Mouse (Mus musculus) CH12.LX (cell line): ENCODE data around the gene Trim44. TPM values are rescaled to one million over a fixed set of nuclear protein-coding genes. Genes with fewer than 3 reads are reported as not detected.

Experiments
- DNase-seq: peaks from one replicate; pipeline ENCODE4 v3.0.0-alpha.2; 2013; ENCODE audit errors: extremely low read depth
- H3K27ac ChIP-seq: 2 replicates; pipeline ENCODE4 v1.5.1; 2012; ENCODE audit warnings: low read depth, mild to moderate bottlenecking, control low read depth, moderate library complexity; ENCODE audit not compliant: insufficient read depth
- H3K27me3 ChIP-seq: replicated peaks from 2 replicates; pipeline ENCODE3; 2012; ENCODE audit warnings: inconsistent platforms
- H3K36me3 ChIP-seq, 2 experiments: replicated peaks in 1 of 2; 2 replicates each; pipeline versions ENCODE3 to v1.6.1; 2012; ENCODE audit warnings: inconsistent platforms in 1 of 2, low read length in 1 of 2, mild to moderate bottlenecking in 1 of 2, mixed read lengths in 1 of 2, moderate library complexity in 1 of 2; ENCODE audit not compliant: control insufficient read depth in 1 of 2, insufficient read depth in 1 of 2
- H3K4me1 ChIP-seq, 2 experiments: 2 replicates each; pipeline ENCODE4 v1.6.1; 2012; ENCODE audit warnings: inconsistent platforms in 1 of 2, moderate library complexity in 1 of 2; ENCODE audit not compliant: insufficient read depth in 2 of 2, control insufficient read depth in 1 of 2
- H3K4me2 ChIP-seq: 2 replicates; pipeline ENCODE4 v1.6.1; 2012; ENCODE audit warnings: low read depth, mild to moderate bottlenecking, control low read depth; ENCODE audit not compliant: poor library complexity, insufficient read depth, severe bottlenecking
- H3K4me3 ChIP-seq, 3 experiments: fragments of 150-350 bp in 1 of 3; sonication (generic) in 1 of 3; replicated peaks in 1 of 3; 2 replicates each; pipeline versions ENCODE3 to v1.5.1; 2011 to 2012; ENCODE audit warnings: low read depth in 2 of 3, low read length in 2 of 3, mild to moderate bottlenecking in 2 of 3, moderate library complexity in 2 of 3, control low read depth in 1 of 3, improper control_type of control experiment in 1 of 3, inconsistent platforms in 1 of 3, mixed read lengths in 1 of 3; ENCODE audit not compliant: poor library complexity in 1 of 3
- H3K79me2 ChIP-seq: replicated peaks from 2 replicates; pipeline ENCODE4 v1.6.1; 2012; ENCODE audit warnings: mild to moderate bottlenecking, moderate library complexity; ENCODE audit not compliant: control insufficient read depth, poor library complexity, insufficient read depth, severe bottlenecking; ENCODE audit errors: extremely low read depth
- H3K9ac ChIP-seq: 2 replicates; pipeline ENCODE4 v1.6.1; 2012; ENCODE audit warnings: low read depth, mild to moderate bottlenecking, control low read depth, moderate library complexity; ENCODE audit not compliant: insufficient read depth
- H3K9me3 ChIP-seq: replicated peaks from 2 replicates; pipeline ENCODE3; 2012; ENCODE audit warnings: low read length, inconsistent platforms, mixed read lengths
- CTCF ChIP-seq, 2 experiments: IDR thresholded peaks in 1 of 2; conservative IDR thresholded peaks in 1 of 2; 2 replicates each; pipeline ENCODE4 v1.5.1; 2011 to 2012; ENCODE audit warnings: low read depth in 2 of 2, low read length in 2 of 2, improper control_type of control experiment in 1 of 2, inconsistent platforms in 1 of 2, mild to moderate bottlenecking in 1 of 2, moderate library complexity in 1 of 2
- E2F4 ChIP-seq: IDR thresholded peaks from 2 replicates; pipeline ENCODE4 v1.6.1; 2011; ENCODE audit warnings: low read depth, low read length, improper control_type of control experiment; ENCODE audit not compliant: insufficient replicate concordance
- ELF1 ChIP-seq: IDR thresholded peaks from 2 replicates; pipeline ENCODE4 v1.6.1; 2014; ENCODE audit warnings: low read depth, mild to moderate bottlenecking, inconsistent platforms, low read length, improper control_type of control experiment
- EP300 ChIP-seq: IDR thresholded peaks from 2 replicates; pipeline ENCODE4 v1.6.1; 2011; ENCODE audit warnings: low read length, improper control_type of control experiment
- GABPA ChIP-seq: IDR thresholded peaks from 2 replicates; pipeline ENCODE4 v1.6.1; 2012; ENCODE audit warnings: low read depth, low read length, improper control_type of control experiment, inconsistent platforms; ENCODE audit not compliant: insufficient replicate concordance
- HCFC1 ChIP-seq: IDR thresholded peaks from 2 replicates; pipeline ENCODE4 v1.6.1; 2012; ENCODE audit warnings: low read depth, mild to moderate bottlenecking, inconsistent platforms, low read length, improper control_type of control experiment
- IRF4 ChIP-seq: IDR thresholded peaks from 2 replicates; pipeline ENCODE4 v1.6.1; 2014; ENCODE audit warnings: low read depth, mild to moderate bottlenecking, inconsistent platforms, low read length, improper control_type of control experiment
- JUN ChIP-seq: IDR thresholded peaks from 2 replicates; pipeline ENCODE4 v1.6.1; 2011; ENCODE audit warnings: low read depth, mild to moderate bottlenecking, low read length, improper control_type of control experiment, moderate library complexity; ENCODE audit not compliant: insufficient read depth
- NELFE ChIP-seq: IDR thresholded peaks from 2 replicates; pipeline ENCODE4 v1.6.1; 2011; ENCODE audit warnings: low read depth, low read length, improper control_type of control experiment
- NRF1 ChIP-seq: IDR thresholded peaks from 2 replicates; pipeline ENCODE4 v1.6.1; 2014; ENCODE audit warnings: low read depth, mild to moderate bottlenecking, inconsistent platforms, low read length, improper control_type of control experiment, moderate library complexity
- PAX5 ChIP-seq: IDR thresholded peaks from 2 replicates; pipeline ENCODE4 v1.6.1; 2012; ENCODE audit warnings: low read length, inconsistent platforms, mixed read lengths
- RAD21 ChIP-seq: IDR thresholded peaks from 2 replicates; pipeline ENCODE4 v1.6.1; 2011; ENCODE audit warnings: low read depth, mild to moderate bottlenecking, low read length, improper control_type of control experiment, moderate library complexity
- RCOR1 ChIP-seq: conservative IDR thresholded peaks from 2 replicates; pipeline ENCODE4 v1.6.1; 2012; ENCODE audit warnings: low read depth, mild to moderate bottlenecking, inconsistent platforms, low read length, improper control_type of control experiment
- SIN3A ChIP-seq: IDR thresholded peaks from 2 replicates; pipeline ENCODE4 v1.6.1; 2012; ENCODE audit warnings: low read length, improper control_type of control experiment, inconsistent platforms
- SMC3 ChIP-seq: IDR thresholded peaks from 2 replicates; pipeline ENCODE4 v1.6.1; 2011; ENCODE audit warnings: low read depth, low read length, improper control_type of control experiment
- TBP ChIP-seq: conservative IDR thresholded peaks from 2 replicates; pipeline ENCODE4 v1.6.1; 2011; ENCODE audit warnings: low read depth, low read length, improper control_type of control experiment
- USF1 ChIP-seq: IDR thresholded peaks from 2 replicates; pipeline ENCODE4 v1.6.1; 2014; ENCODE audit warnings: low read depth, mild to moderate bottlenecking, inconsistent platforms, low read length, improper control_type of control experiment
- ZKSCAN1 ChIP-seq: IDR thresholded peaks from 2 replicates; pipeline ENCODE4 v1.6.1; 2012; ENCODE audit warnings: low read depth, inconsistent platforms, low read length, improper control_type of control experiment, borderline replicate concordance
- dilution Hi-C: fragments of 300-500 bp; cut with MboI; formaldehyde crosslinking; loops from 2 replicates; pipeline ENCODE4 v1.14.3; 2020; ENCODE audit warnings: low sequenced_read_pairs; ENCODE audit not compliant: extremely low pct_unique_long_range_greater_than_20kb, extremely low pct_ligation_motif_present
- in situ Hi-C: fragments of 300-500 bp; cut with MboI; formaldehyde crosslinking; loops from 3 replicates; pipeline ENCODE4 v1.14.3; 2019; ENCODE audit warnings: low sequenced_read_pairs, low pct_ligation_motif_present, low pct_unique_long_range_greater_than_20kb, mixed read lengths
- polyA plus RNA-seq: library from polyadenylated mRNA; unstranded; fragments of >175 nt; gene quantifications from 2 replicates; pipeline ENCODE4 v1.2.1, GENCODE M21; 2012; ENCODE audit warnings: low read depth; ENCODE audit not compliant: insufficient read length
- total RNA-seq, 2 experiments: library from RNA; depleted of rRNA; stranded (reverse); fragments of 300-350 nt in 1 of 2; fragments of >200 nt in 1 of 2; gene quantifications; 2 replicates each; pipeline ENCODE4 v1.2.3; 2012 to 2014

Gene Trim44
- total and polyA plus RNA-seq, 3 experiments, result 22.7 to 77.5 (median 28.0) TPM

DNA sequence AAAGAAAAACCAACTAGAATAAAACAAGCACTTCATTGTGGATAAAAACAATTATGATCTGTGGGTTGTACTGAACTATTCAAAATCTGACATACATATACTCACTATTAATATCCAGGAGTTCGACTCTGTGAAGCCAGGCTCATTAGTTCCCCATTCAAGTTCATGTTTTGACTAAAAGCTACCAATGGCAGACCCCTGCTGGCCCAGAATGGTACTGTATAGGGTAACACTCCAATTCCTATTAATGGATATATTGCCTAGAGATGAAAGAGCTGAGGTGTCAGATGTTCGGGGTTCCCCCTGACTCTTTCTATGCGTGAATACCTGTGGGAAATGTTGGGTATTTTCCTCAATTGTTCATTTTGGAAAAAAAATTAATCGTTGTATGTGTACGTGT is 117.6 kb downstream of the Trim44 start:
- in situ Hi-C loops (loop anchor here (25.0 kb wide), 1 partner anchor 203 kb away; no protein-coding TSS in a partner anchor), dilution Hi-C loops (no loop called here)
- peak; percentile 75 for DNase-seq
- H3K4me1 ChIP-seq, result peaks cover 3 to 27% of the 10 kb centered on the region in 2 experiments; a peak in 2 of 4 replicates
- H3K4me3 ChIP-seq, result no peak overlapping the region
- H3K9ac ChIP-seq, result no peak overlapping the region
- no peak overlapping the region for H3K4me2 ChIP-seq
- H3K9me3 ChIP-seq, result no peaks in the 10 kb centered on the region
- TF ChIP-seq CTCF (conservative IDR thresholded peaks at IDR 0.05 in 1 of 2, IDR thresholded peaks at IDR 0.05 in 1 of 2; ENCODE audit: low read depth in 2 of 2, low read length in 2 of 2) (peak; percentile 73), IRF4 (peak; percentile 69), SIN3A (no peak), NRF1 (no peak), SMC3 (peak; percentile 74), RAD21 (peak; percentile 63)
- no peaks in the 10 kb centered on the region for H3K36me3 ChIP-seq
- no peaks in the 10 kb centered on the region for H3K79me2 ChIP-seq
- H3K27ac ChIP-seq, result no peak overlapping the region
- no peaks in the 10 kb centered on the region for H3K27me3 ChIP-seq

DNA sequence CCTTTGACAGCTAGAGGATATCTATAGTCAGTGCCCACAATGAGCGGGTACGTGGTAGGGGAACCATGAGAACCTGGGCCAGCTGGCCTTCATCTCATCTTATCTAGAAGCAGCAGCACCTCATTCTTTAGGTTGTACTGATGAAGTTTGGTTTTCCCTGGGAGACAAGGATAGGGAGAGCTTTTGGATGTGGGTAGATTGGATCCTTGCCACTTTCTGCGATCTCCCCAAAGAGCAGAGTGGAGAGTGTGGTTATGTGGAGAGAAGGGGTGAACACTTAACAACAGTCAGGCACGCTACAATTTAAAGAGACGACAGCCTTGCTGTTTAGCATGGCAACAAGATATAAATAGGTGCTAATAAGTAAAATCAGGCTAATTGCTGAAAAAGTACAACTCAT is 119.0 kb downstream of the Trim44 start:
- in situ Hi-C loops (loop anchor here (25.0 kb wide), 1 partner anchor 201 kb away; no protein-coding TSS in a partner anchor), dilution Hi-C loops (no loop called here)
- Histone ChIP-seq H3K9ac (no peak overlapping the region), H3K4me2 (no peak overlapping the region), H3K79me2 (no peaks in the 10 kb centered on the region), H3K4me1 (peaks cover 0 to 13% of the 10 kb centered on the region in 2 experiments; a peak in 2 of 4 replicates), H3K36me3 (no peaks in the 10 kb centered on the region), H3K9me3 (no peaks in the 10 kb centered on the region), H3K27ac (no peak overlapping the region), H3K27me3 (no peaks in the 10 kb centered on the region), H3K4me3 (no peak overlapping the region)
- TF ChIP-seq RCOR1 (no peak), PAX5 (no peak), RAD21 (no peak), ZKSCAN1 (no peak), NELFE (no peak), JUN (no peak), E2F4 (no peak), ELF1 (no peak), NRF1 (no peak), USF1 (no peak), TBP (no peak), EP300 (no peak), HCFC1 (no peak), GABPA (no peak), SIN3A (no peak)
- DNase-seq, result no peak
